Mouse (Mus musculus) heart, adult 2 months (tissue): Measurements from ENCODE around the gene Hdac1. TPM values are rescaled to one million over a fixed set of nuclear protein-coding genes. Genes with fewer than 3 reads are reported as not detected.
"Not testable (repeated sequence)": the region's sequence is repeated elsewhere in the genome, so short reads cannot be mapped to it uniquely, and the experiment has no call there.

Experiments
- DNase-seq, 2 experiments: peaks; one replicate each; pipeline ENCODE4 v3.0.0; 2021
- H3K27ac ChIP-seq: fragments of 200-600 bp; 2 replicates; pipeline ENCODE4 v1.8.1; 2022
- H3K27me3 ChIP-seq: fragments of 200-500 bp; 2 replicates; pipeline ENCODE4 v1.6.1; 2012; ENCODE audit warnings: mild to moderate bottlenecking, low read length, inconsistent platforms, mixed read lengths; ENCODE audit not compliant: control insufficient read depth, insufficient read depth
- H3K36me3 ChIP-seq: fragments of 200-500 bp; 2 replicates; pipeline ENCODE4 v1.6.1; 2012; ENCODE audit warnings: low read length, inconsistent platforms; ENCODE audit not compliant: control insufficient read depth, insufficient read depth
- H3K4me1 ChIP-seq: fragments of 200-500 bp; 2 replicates; pipeline ENCODE4 v1.6.1; 2011; ENCODE audit warnings: low read length; ENCODE audit not compliant: control insufficient read depth, insufficient read depth
- H3K4me3 ChIP-seq: fragments of 200-600 bp; 2 replicates; pipeline ENCODE4 v1.8.1; 2022
- H3K79me2 ChIP-seq: fragments of 200-500 bp; replicated peaks from 2 replicates; pipeline ENCODE4 v1.6.1; 2012; ENCODE audit warnings: mild to moderate bottlenecking, inconsistent platforms, low read length, moderate library complexity, mixed read lengths; ENCODE audit not compliant: control insufficient read depth, insufficient read depth
- H3K9ac ChIP-seq: fragments of 200-500 bp; 2 replicates; pipeline ENCODE4 v1.6.1; 2012; ENCODE audit warnings: low read depth, mild to moderate bottlenecking, control low read depth, inconsistent platforms, low read length, mixed read lengths
- CTCF ChIP-seq: fragments of 200-600 bp; IDR thresholded peaks from 2 replicates; pipeline ENCODE4 v1.8.1; 2022; ENCODE audit warnings: antibody characterized with exemption, mild to moderate bottlenecking, moderate library complexity
- EP300 ChIP-seq: fragments of 200-500 bp; IDR thresholded peaks from 2 replicates; pipeline ENCODE4 v1.6.1; 2011; ENCODE audit warnings: low read depth, low read length, control low read depth; ENCODE audit not compliant: insufficient read depth
- POLR2A ChIP-seq: fragments of 200-500 bp; IDR thresholded peaks from 2 replicates; pipeline ENCODE4 v1.6.1; 2011; ENCODE audit warnings: mild to moderate bottlenecking, low read depth, low read length, control low read depth; ENCODE audit not compliant: insufficient read depth
- WGBS: fragments of 180-500 bp; shearing (Covaris S2); methylation state at CpG from one replicate; pipeline ENCODE4 v1.1.7; 2018; 5-methylcytosine and 5-hydroxymethylcytosine counted together
- intact Hi-C: fragments of 180-260 bp; cut with DNase I; formaldehyde crosslinking; loops from one replicate; pipeline ENCODE4 v1.15.1; 2025
- polyA plus RNA-seq: library from polyadenylated mRNA; depleted of rRNA; stranded (reverse); fragments of >200 nt; gene quantifications from 2 replicates; pipeline ENCODE4 v1.2.3, GENCODE M21; 2012
- total RNA-seq, 2 experiments: library from RNA; stranded (reverse); gene quantifications; 2 replicates each; pipeline ENCODE4 v1.2.3; 2021

The Hdac1 gene
- total and polyA plus RNA-seq, 3 experiments = 15.7 to 17.9 (median 16.1) TPM

- Histone ChIP-seq H3K79me2 (no peaks in the 10 kb centered on the region), H3K27me3 (no peaks in the 10 kb centered on the region), H3K36me3 (no peaks in the 10 kb centered on the region), H3K4me1 (peaks cover 5% of the 10 kb centered on the region), H3K27ac (no peak overlapping the region), H3K4me3 (peak overlapping the region; percentile 40), H3K9ac (peak overlapping the region; percentile 39)
- intact Hi-C loops = loop anchor here (2.0 kb wide), 2 partner anchors 13 to 19 kb away; partner anchors contain the start of gene Hdac1
- 2% methylated on average over 24 of the region's 24 CpGs for WGBS
- TF ChIP-seq CTCF = no peak
- no peak for TF ChIP-seq EP300
- TF ChIP-seq POLR2A = no peak
- no peak for DNase-seq
Measured at GRCm38 (mm10) chr4:129555862-129556531, 13.5 kb upstream of the Hdac1 start.

DNA sequence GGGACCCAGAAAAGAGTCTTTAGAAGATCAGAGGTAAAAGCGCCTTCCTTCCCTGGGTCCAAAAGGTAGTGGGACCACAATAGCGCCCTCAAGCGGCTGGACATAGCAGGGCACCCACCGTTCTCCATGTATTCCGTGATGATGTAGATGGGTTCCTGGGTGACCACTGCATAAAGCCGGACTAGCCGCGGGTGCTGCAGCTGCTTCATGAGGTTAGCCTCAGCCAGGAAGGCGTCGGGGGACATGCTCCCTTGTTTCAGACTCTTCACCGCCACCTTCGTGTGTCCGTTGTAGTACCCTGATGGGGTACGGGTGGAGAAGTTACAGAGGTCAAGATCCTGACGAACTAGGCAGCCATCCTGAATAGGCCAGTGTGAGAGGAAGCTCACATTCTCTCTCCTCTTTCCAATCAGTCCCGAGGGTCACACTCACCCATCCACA, 12.9 kb upstream of the Hdac1 start:
- peak; percentile 69 for TF ChIP-seq CTCF
- no peak for TF ChIP-seq EP300
- TF ChIP-seq POLR2A = no peak
- Histone ChIP-seq H3K79me2 (no peaks in the 10 kb centered on the region), H3K9ac (no peak overlapping the region), H3K27ac (no peak overlapping the region), H3K27me3 (no peaks in the 10 kb centered on the region), H3K36me3 (no peaks in the 10 kb centered on the region), H3K4me3 (peak overlapping the region; percentile 40), H3K4me1 (peaks cover 5% of the 10 kb centered on the region)
- 5% methylated on average over 16 of the region's 16 CpGs for WGBS
- DNase-seq = peak in 1 of 2 experiments; percentile 49
- intact Hi-C loops = no loop called here

- H3K79me2 ChIP-seq, intact Hi-C loops, DNase-seq, H3K27me3 ChIP-seq, H3K4me3 ChIP-seq, H3K4me1 ChIP-seq, H3K27ac ChIP-seq, H3K9ac ChIP-seq, H3K36me3 ChIP-seq: not testable (repeated sequence)
- WGBS = 73% methylated on average over 6 of the region's 6 CpGs
Measured at GRCm38 (mm10) chr4:129554512-129554911, 12.0 kb upstream of the Hdac1 start.

- Histone ChIP-seq H3K9ac (no peak overlapping the region), H3K4me3 (no peak overlapping the region), H3K79me2 (no peaks in the 10 kb centered on the region), H3K4me1 (no peaks in the 10 kb centered on the region), H3K36me3 (no peaks in the 10 kb centered on the region), H3K27me3 (no peaks in the 10 kb centered on the region), H3K27ac (no peak overlapping the region)
- DNase-seq = no peak
- TF ChIP-seq CTCF (no peak), EP300 (no peak), POLR2A (no peak)
- intact Hi-C loops = no loop called here
- WGBS = 91% methylated on average over 1 of the region's 1 CpGs
Measured at GRCm38 (mm10) chr4:129550295-129550694, 7.8 kb upstream of the Hdac1 start.

- no peak for DNase-seq
- WGBS = 88% methylated on average over 2 of the region's 2 CpGs
- no peaks in the 10 kb centered on the region for H3K27me3 ChIP-seq
Measured at GRCm38 (mm10) chr4:129549306-129549705, 6.8 kb upstream of the Hdac1 start.

DNA sequence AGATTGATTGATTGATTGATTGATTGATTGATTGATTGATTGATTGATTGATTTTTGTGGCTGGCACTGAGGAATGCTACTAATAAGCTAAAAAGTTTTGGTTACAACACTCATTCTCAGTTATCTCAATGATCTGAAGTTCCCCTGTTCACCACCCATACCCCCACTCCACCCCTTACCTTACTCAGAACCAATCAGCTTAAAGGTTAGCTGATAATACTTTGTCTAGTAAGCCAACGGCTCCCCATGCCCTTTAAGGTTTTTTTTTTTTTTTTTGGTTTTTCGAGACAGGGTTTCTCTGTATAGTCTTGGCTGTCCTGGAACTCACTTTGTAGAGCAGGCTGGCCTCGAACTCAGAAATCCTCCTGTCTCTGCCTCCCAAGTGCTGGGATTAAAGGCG, 5.1 kb upstream of the Hdac1 start:
- intact Hi-C loops = loop anchor here (2.0 kb wide), 1 partner anchor 61 kb away; no protein-coding TSS in a partner anchor
- H3K79me2 ChIP-seq, H3K4me3 ChIP-seq, DNase-seq, H3K4me1 ChIP-seq, H3K9ac ChIP-seq, H3K27ac ChIP-seq, H3K27me3 ChIP-seq, H3K36me3 ChIP-seq: not testable (repeated sequence)
- WGBS = 83% methylated on average over 4 of the region's 4 CpGs

More at GRCm38 (mm10) chr4:129549306-129549705, 6.8 kb upstream of the Hdac1 start:
- Histone ChIP-seq H3K36me3 (no peaks in the 10 kb centered on the region), H3K79me2 (no peaks in the 10 kb centered on the region), H3K4me1 (no peaks in the 10 kb centered on the region), H3K4me3 (no peak overlapping the region), H3K9ac (no peak overlapping the region), H3K27ac (no peak overlapping the region)
- peak; percentile 73 for TF ChIP-seq CTCF
- TF ChIP-seq EP300 = no peak
- intact Hi-C loops = loop anchor here (2.0 kb wide), 1 partner anchor 59 kb away; no protein-coding TSS in a partner anchor
